Mouse (Mus musculus): ENCODE data around the gene Wdr66. TPM values are rescaled to one million over a fixed set of nuclear protein-coding genes. Genes with fewer than 3 reads are reported as not detected.

Gene Wdr66
- total and polyA plus RNA-seq, 3 experiments = 0.21 to 0.34 (median 0.21) TPM

- Histone ChIP-seq H3K9me3 (replicated peaks; ENCODE audit: low read length) (no peaks in the 10 kb centered on the region), H3K27ac (ENCODE audit: insufficient read depth, low read depth) (peak overlapping the region; percentile 53), H3K36me3 (replicated peaks in 1 of 2; ENCODE audit: control insufficient read depth in 1 of 2, insufficient read depth in 1 of 2, low read length in 1 of 2) (peaks cover 0 to 7% of the 10 kb centered on the region in 2 experiments), H3K79me2 (replicated peaks; ENCODE audit: control insufficient read depth, extremely low read depth, insufficient read depth, poor library complexity, severe bottlenecking) (no peaks in the 10 kb centered on the region; the same call in 1 of the 2 replicates), H3K4me1 (ENCODE audit: control insufficient read depth in 1 of 2, insufficient read depth in 2 of 2) (peaks cover 9 to 39% of the 10 kb centered on the region in 2 experiments), H3K4me2 (ENCODE audit: insufficient read depth, low read depth, poor library complexity, severe bottlenecking) (peak overlapping the region; percentile 96; the same call in 1 of the 2 replicates), H3K4me3 (replicated peaks in 1 of 3; ENCODE audit: low read depth in 2 of 3, low read length in 2 of 3, poor library complexity in 1 of 3) (peak overlapping the region; percentile 60 to 80 (median 74)), H3K9ac (ENCODE audit: insufficient read depth, low read depth) (peak overlapping the region; percentile 76), H3K27me3 (replicated peaks) (peaks cover 7% of the 10 kb centered on the region)
- DNase-seq (ENCODE audit: extremely low read depth) = no peak
- no peak for TF ChIP-seq RAD21 (IDR thresholded peaks at IDR 0.05; ENCODE audit: low read depth, low read length)
- no peak for TF ChIP-seq TCF12 (IDR thresholded peaks at IDR 0.05; ENCODE audit: low read depth, low read length)
- no peak for TF ChIP-seq GABPA (IDR thresholded peaks at IDR 0.05; ENCODE audit: insufficient replicate concordance, low read depth, low read length)
- TF ChIP-seq UBTF (IDR thresholded peaks at IDR 0.05; ENCODE audit: low read depth, low read length) = 0 out of 2 replicates have a peak, but pooled peaks have one; percentile 23
- TF ChIP-seq KAT2A (IDR thresholded peaks at IDR 0.05; ENCODE audit: insufficient replicate concordance, low read length) = no peak
- in situ Hi-C loops (cut with MboI; ENCODE audit: low pct_ligation_motif_present, low pct_unique_long_range_greater_than_20kb, low sequenced_read_pairs) = no loop called here
- dilution Hi-C loops (cut with MboI; ENCODE audit: extremely low pct_ligation_motif_present, extremely low pct_unique_long_range_greater_than_20kb, low sequenced_read_pairs) = no loop called here
Observed at GRCm38 (mm10) chr5:123344628-123344962, 92.7 kb downstream of the Wdr66 start.

- Histone ChIP-seq H3K4me2 (ENCODE audit: insufficient read depth, low read depth, poor library complexity, severe bottlenecking) (peak overlapping the region; percentile 96), H3K36me3 (replicated peaks in 1 of 2; ENCODE audit: control insufficient read depth in 1 of 2, insufficient read depth in 1 of 2, low read length in 1 of 2) (peaks cover 0 to 7% of the 10 kb centered on the region in 2 experiments), H3K27me3 (replicated peaks) (peaks cover 7% of the 10 kb centered on the region), H3K9me3 (replicated peaks; ENCODE audit: low read length) (no peaks in the 10 kb centered on the region), H3K79me2 (replicated peaks; ENCODE audit: control insufficient read depth, extremely low read depth, insufficient read depth, poor library complexity, severe bottlenecking) (no peaks in the 10 kb centered on the region; the same call in 1 of the 2 replicates), H3K4me1 (ENCODE audit: control insufficient read depth in 1 of 2, insufficient read depth in 2 of 2) (peaks cover 9 to 42% of the 10 kb centered on the region in 2 experiments), H3K27ac (ENCODE audit: insufficient read depth, low read depth) (peak overlapping the region; percentile 53), H3K9ac (ENCODE audit: insufficient read depth, low read depth) (peak overlapping the region; percentile 76), H3K4me3 (replicated peaks in 1 of 3; ENCODE audit: low read depth in 2 of 3, low read length in 2 of 3, poor library complexity in 1 of 3) (peak overlapping the region; percentile 71 to 80 (median 74))
- in situ Hi-C loops (cut with MboI; ENCODE audit: low pct_ligation_motif_present, low pct_unique_long_range_greater_than_20kb, low sequenced_read_pairs) = no loop called here
- no peak for TF ChIP-seq USF2 (conservative IDR thresholded peaks at IDR 0.05; ENCODE audit: low read depth, low read length)
- TF ChIP-seq ZMIZ1 (IDR thresholded peaks at IDR 0.05; ENCODE audit: low read depth, low read length) = no peak
- TF ChIP-seq GABPA (IDR thresholded peaks at IDR 0.05; ENCODE audit: insufficient replicate concordance, low read depth, low read length) = no peak
- no peak for TF ChIP-seq NRF1 (IDR thresholded peaks at IDR 0.05; ENCODE audit: low read depth, low read length)
- no peak for TF ChIP-seq MAZ (IDR thresholded peaks at IDR 0.05; ENCODE audit: low read depth, low read length)
- no peak for TF ChIP-seq POLR2A (IDR thresholded peaks at IDR 0.05; ENCODE audit: low read depth, low read length)
- no peak for TF ChIP-seq POLR2AphosphoS2 (IDR thresholded peaks at IDR 0.05; ENCODE audit: low read depth, low read length)
- TF ChIP-seq CTCF (conservative IDR thresholded peaks at IDR 0.05 in 1 of 2, IDR thresholded peaks at IDR 0.05 in 1 of 2; ENCODE audit: low read depth in 2 of 2, low read length in 2 of 2) = no peak
- no peak for TF ChIP-seq JUN (IDR thresholded peaks at IDR 0.05; ENCODE audit: insufficient read depth, low read depth, low read length)
- TF ChIP-seq UBTF (IDR thresholded peaks at IDR 0.05; ENCODE audit: low read depth, low read length) = no peak
- dilution Hi-C loops (cut with MboI; ENCODE audit: extremely low pct_ligation_motif_present, extremely low pct_unique_long_range_greater_than_20kb, low sequenced_read_pairs) = no loop called here
- peak; percentile 29 for DNase-seq (ENCODE audit: extremely low read depth)
Observed at GRCm38 (mm10) chr5:123344963-123345852, 93.3 kb downstream of the Wdr66 start.

Measured in CH12.LX (cell line).